Mouse (Mus musculus) midbrain, postnatal 0 days (tissue): ENCODE data around the gene Birc7. TPM values are rescaled to one million over a fixed set of nuclear protein-coding genes. Genes with fewer than 3 reads are reported as not detected.

Source experiments
- ATAC-seq: fragments of 200-750 bp; cut with Nextera tagmentation; 2 replicates; pipeline ENCODE4 v1.8.0; 2017; ENCODE audit warnings: moderate number of reproducible peaks, mild to moderate bottlenecking, moderate TSS enrichment, moderate library complexity; ENCODE audit not compliant: low FRiP score
- DNase-seq: peaks from one replicate; pipeline ENCODE4 v3.0.0-alpha.2; 2015; ENCODE audit warnings: low spot score
- H3K27ac ChIP-seq: fragments of 300-500 bp; sonication (generic); 2 replicates; pipeline ENCODE4 v1.5.1; 2014; ENCODE audit warnings: low read depth, mild to moderate bottlenecking, low read length, mixed read lengths
- H3K27me3 ChIP-seq: fragments of 300-500 bp; sonication (generic); 2 replicates; pipeline ENCODE4 v1.6.1; 2014; ENCODE audit warnings: low read length, control low read depth, mixed read lengths; ENCODE audit not compliant: insufficient read depth
- H3K36me3 ChIP-seq: fragments of 300-500 bp; sonication (generic); 2 replicates; pipeline ENCODE4 v1.6.1; 2014; ENCODE audit warnings: low read length, control low read depth, mixed read lengths; ENCODE audit not compliant: insufficient read depth
- H3K4me1 ChIP-seq: fragments of 300-500 bp; sonication (generic); 2 replicates; pipeline ENCODE4 v1.6.1; 2014; ENCODE audit warnings: mild to moderate bottlenecking, control low read depth, antibody characterized with exemption, low read length, mixed read lengths; ENCODE audit not compliant: insufficient read depth
- H3K4me2 ChIP-seq: fragments of 300-500 bp; sonication (generic); 2 replicates; pipeline ENCODE4 v1.6.1; 2014; ENCODE audit warnings: low read depth, mild to moderate bottlenecking, low read length, mixed read lengths; ENCODE audit not compliant: poor library complexity, severe bottlenecking
- H3K4me3 ChIP-seq: fragments of 300-500 bp; sonication (generic); 2 replicates; pipeline ENCODE4 v1.5.1; 2014; ENCODE audit warnings: low read depth, mild to moderate bottlenecking, low read length, moderate library complexity
- H3K9ac ChIP-seq: fragments of 300-500 bp; sonication (generic); replicated peaks from 2 replicates; pipeline ENCODE4 v1.6.1; 2014; ENCODE audit warnings: mild to moderate bottlenecking, low read length, moderate library complexity, mixed read lengths; ENCODE audit not compliant: poor library complexity, severe bottlenecking
- H3K9me3 ChIP-seq: fragments of 300-500 bp; sonication (generic); 2 replicates; pipeline ENCODE4 v1.6.1; 2016; ENCODE audit warnings: low read length, control low read depth
- CTCF ChIP-seq: IDR thresholded peaks from 2 replicates; pipeline ENCODE4 v1.5.1; 2016; ENCODE audit warnings: antibody characterized with exemption, mild to moderate bottlenecking
- WGBS: fragments of 180-500 bp; shearing (Covaris S2); extraction: QIAGEN DNeasy Blood & Tissue Kit; methylation state at CpG from one replicate; pipeline ENCODE4 v1.1.7; 2014; 5-methylcytosine and 5-hydroxymethylcytosine counted together
- polyA plus RNA-seq: library from polyadenylated mRNA; unstranded; fragments of >200 nt; fragmentation: Nextera tagmentation; extraction: Ambion mirVana; gene quantifications from 2 replicates; pipeline ENCODE4 v1.2.1, GENCODE M21; 2015
- total RNA-seq: library from RNA; depleted of rRNA; stranded (reverse); fragments of >200 nt; gene quantifications from 2 replicates; pipeline ENCODE4 v1.2.3, GENCODE M21; 2014

Birc7 gene
- total and polyA plus RNA-seq, 2 experiments from 2014 or later, result 0.10 TPM; not detected in 1

- Histone ChIP-seq H3K9me3 (no peaks in the 10 kb centered on the region), H3K4me1 (peaks cover 18% of the 10 kb centered on the region), H3K9ac (peak overlapping the region; percentile 98), H3K4me2 (peak overlapping the region; percentile 83), H3K27ac (peak overlapping the region; percentile 99), H3K27me3 (no peaks in the 10 kb centered on the region), H3K4me3 (peak overlapping the region; percentile 79), H3K36me3 (no peaks in the 10 kb centered on the region; the same call in 1 of the 2 replicates)
- peak; percentile 54 for DNase-seq
- TF ChIP-seq CTCF, result no peak
- ATAC-seq, result peak; percentile 36
- WGBS, result 1% methylated on average over 56 of the region's 57 CpGs
These were observed 34.7 kb upstream of the Birc7 start for GRCm38 (mm10) chr2:180894029-180894623.

GRCm38 (mm10) chr2:180894734-180895133 lies 34.1 kb upstream of the Birc7 start:
- peak; percentile 95 for DNase-seq
- Histone ChIP-seq H3K4me2 (peak overlapping the region; percentile 83), H3K9me3 (no peaks in the 10 kb centered on the region), H3K27me3 (no peaks in the 10 kb centered on the region), H3K4me1 (peaks cover 13% of the 10 kb centered on the region), H3K36me3 (no peaks in the 10 kb centered on the region; the same call in 1 of the 2 replicates), H3K9ac (peak overlapping the region; percentile 98), H3K4me3 (peak overlapping the region; percentile 79), H3K27ac (peak overlapping the region; percentile 99)
- ATAC-seq, result peak; percentile 57
- 3% methylated on average over 13 of the region's 13 CpGs for WGBS
- TF ChIP-seq CTCF, result peak; percentile 97

DNA sequence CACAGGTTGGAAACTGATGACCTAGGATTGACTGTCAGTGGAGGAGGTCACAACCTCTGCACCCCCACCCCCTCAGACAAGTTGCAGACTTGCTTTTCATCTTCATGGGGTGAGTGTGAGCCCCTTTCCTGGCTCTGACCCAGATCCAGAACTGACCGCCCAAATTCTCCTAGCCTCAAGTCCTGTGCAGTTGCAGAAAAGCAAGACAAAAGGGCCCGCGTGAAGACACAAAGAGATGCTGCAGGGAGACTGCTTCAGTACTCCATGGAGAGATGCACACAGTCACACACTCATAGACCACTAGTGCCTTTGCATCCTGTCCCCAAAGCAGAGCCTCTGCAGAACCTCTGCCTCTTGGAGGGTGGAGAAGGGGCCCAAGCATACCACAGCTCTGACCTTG lies 33.5 kb upstream of the Birc7 start:
- no peaks in the 10 kb centered on the region for H3K9me3 ChIP-seq
- no peak for DNase-seq
- peak overlapping the region; percentile 83 for H3K4me2 ChIP-seq
- peaks cover 13% of the 10 kb centered on the region for H3K4me1 ChIP-seq
- no peak for ATAC-seq
- H3K27ac ChIP-seq, result peak overlapping the region; percentile 99
- no peak for TF ChIP-seq CTCF
- no peaks in the 10 kb centered on the region for H3K27me3 ChIP-seq
- H3K36me3 ChIP-seq, result no peaks in the 10 kb centered on the region; the same call in 1 of the 2 replicates
- peak overlapping the region; percentile 39; the same call in 1 of the 2 replicates for H3K9ac ChIP-seq
- WGBS, result 30% methylated on average over 3 of the region's 3 CpGs
- peak overlapping the region; percentile 79 for H3K4me3 ChIP-seq

GRCm38 (mm10) chr2:180895837-180896525 lies 32.8 kb upstream of the Birc7 start:
- ATAC-seq (no peak), DNase-seq (no peak)

DNA sequence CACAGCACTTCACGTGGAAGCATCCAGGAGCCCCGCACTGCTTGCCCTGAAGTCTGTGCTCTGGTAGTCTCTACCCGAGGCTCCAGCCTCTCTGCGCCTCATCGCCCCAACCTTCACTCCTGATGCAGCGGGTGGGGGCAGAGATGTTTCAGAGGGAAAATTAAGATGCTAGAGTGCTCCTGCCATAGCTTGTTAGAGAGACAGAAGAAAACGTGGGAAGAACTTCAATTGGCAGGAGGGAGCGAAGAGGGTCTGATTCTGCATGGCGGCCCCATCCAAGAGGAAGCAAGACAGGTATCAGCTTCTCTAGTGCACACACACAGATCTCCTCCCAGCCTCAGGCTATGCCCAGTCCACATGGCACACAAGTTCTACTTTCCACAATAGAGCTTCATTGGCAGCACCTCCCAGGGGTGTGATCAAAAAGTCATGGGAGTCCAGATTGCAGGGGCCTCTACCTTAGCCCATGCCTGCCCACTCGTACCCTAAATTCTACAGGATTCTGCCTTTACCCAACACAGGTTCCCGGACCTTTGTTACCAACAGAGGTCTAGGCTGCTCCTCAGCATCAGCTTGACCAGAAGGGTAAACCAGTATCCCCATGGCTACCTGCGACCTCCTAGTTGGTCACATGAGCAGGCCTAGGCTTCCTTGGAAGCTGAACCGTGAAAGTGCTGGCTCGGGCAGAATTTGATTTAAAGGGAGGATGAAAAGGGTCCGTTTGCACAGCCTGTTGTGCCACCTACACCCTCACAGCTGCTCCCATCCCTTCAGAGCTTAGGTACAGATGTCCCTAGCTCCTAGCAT lies 31.8 kb upstream of the Birc7 start:
- DNase-seq (no peak), ATAC-seq (no peak)
- Histone ChIP-seq H3K9ac (peak overlapping the region; percentile 39; the same call in 1 of the 2 replicates), H3K27me3 (no peaks in the 10 kb centered on the region), H3K9me3 (no peaks in the 10 kb centered on the region), H3K36me3 (no peaks in the 10 kb centered on the region; the same call in 1 of the 2 replicates), H3K4me3 (no peak overlapping the region), H3K4me1 (peaks cover 13% of the 10 kb centered on the region), H3K4me2 (no peak overlapping the region), H3K27ac (peak overlapping the region; percentile 99)
- TF ChIP-seq CTCF, result no peak
- 49% methylated on average over 15 of the region's 15 CpGs for WGBS

More at GRCm38 (mm10) chr2:180895837-180896525, 32.8 kb upstream of the Birc7 start:
- peak overlapping the region; percentile 99 for H3K27ac ChIP-seq
- peak overlapping the region; percentile 83 for H3K4me2 ChIP-seq
- peak overlapping the region; percentile 39 for H3K9ac ChIP-seq
- 51% methylated on average over 11 of the region's 11 CpGs for WGBS
- no peaks in the 10 kb centered on the region for H3K27me3 ChIP-seq
- H3K9me3 ChIP-seq, result no peaks in the 10 kb centered on the region
- TF ChIP-seq CTCF, result peak; percentile 22
- no peaks in the 10 kb centered on the region; the same call in 1 of the 2 replicates for H3K36me3 ChIP-seq
- peak overlapping the region; percentile 79; the same call in 1 of the 2 replicates for H3K4me3 ChIP-seq
- peaks cover 13% of the 10 kb centered on the region for H3K4me1 ChIP-seq
